Mouse (Mus musculus) liver, adult (tissue): ENCODE measurements around the gene Otud5.

Experiments used
- GATA4 ChIP-seq: IDR thresholded peaks from 2 replicates; pipeline ENCODE4 v1.6.1; 2014; ENCODE audit warnings: mild to moderate bottlenecking, low read length; ENCODE audit not compliant: insufficient replicate concordance

Otud5 gene

DNA sequence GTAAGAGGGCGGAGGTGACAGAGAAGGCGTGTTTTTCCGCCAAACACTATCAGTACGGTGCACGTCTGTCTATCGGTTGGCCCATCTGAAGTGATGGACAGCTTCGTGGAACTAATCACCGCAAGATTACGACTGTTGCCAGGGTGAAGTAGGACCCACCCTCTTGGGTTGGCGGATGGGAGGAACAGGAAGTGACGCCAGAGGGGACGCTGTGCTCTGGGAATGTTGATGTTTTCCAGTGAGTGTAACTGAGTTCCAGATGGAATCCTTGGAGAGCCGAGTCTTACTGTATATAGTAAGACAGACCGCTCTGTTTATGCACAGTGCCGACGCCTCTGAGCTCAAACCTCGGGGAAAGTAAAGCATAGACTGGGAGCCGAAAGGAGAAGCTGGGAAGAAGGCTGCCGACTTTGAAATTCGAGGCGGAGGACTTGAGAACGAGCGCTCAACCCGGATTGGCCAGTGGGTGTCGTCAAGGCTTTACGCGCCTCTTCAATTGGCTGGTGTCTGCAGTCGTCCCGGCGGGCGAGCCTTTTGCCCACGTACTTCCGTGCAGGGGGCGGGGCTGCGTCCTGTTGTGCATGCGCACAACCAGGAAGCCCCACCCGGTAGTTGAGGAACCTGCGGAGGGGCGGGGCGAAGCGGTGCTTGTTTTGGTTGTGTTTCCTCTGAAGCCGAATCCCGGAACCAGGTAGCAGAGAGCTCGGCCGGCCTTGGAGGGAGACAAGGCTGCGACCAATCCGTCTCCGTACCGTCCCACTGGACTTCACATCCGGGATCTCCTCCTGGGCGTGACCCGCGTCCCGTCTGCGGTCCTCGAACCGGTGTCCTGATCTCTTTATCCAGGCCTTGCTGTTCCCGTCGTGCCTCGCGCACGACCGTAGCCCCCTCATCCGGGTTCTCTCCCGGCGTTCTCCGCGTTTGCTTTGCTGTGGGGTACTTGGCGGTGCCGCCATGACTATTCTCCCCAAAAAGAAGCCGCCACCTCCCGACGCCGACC, at the start of gene Otud5:
Otud5 (plus strand) TSS at position 202 of the 1,000 bp plus-strand sequence.
- TF ChIP-seq GATA4, result peak; percentile 39; the same call in 1 of the 2 replicates

GRCm38 (mm10) chrX:7793361-7793760, 47.8 kb upstream of the Otud5 start:
- TF ChIP-seq GATA4, result no peak

GRCm38 (mm10) chrX:7795016-7795415, 46.1 kb upstream of the Otud5 start:
- TF ChIP-seq GATA4, result no peak

- TF ChIP-seq GATA4, result no peak
Observed at GRCm38 (mm10) chrX:7797327-7797726, 43.8 kb upstream of the Otud5 start.

- TF ChIP-seq GATA4, result no peak
Observed at GRCm38 (mm10) chrX:7821865-7822779, 19.0 kb upstream of the Otud5 start, which contains the start of gene Kcnd1. TSS of gene Kcnd1 (plus strand) at chrX:7822289.

DNA sequence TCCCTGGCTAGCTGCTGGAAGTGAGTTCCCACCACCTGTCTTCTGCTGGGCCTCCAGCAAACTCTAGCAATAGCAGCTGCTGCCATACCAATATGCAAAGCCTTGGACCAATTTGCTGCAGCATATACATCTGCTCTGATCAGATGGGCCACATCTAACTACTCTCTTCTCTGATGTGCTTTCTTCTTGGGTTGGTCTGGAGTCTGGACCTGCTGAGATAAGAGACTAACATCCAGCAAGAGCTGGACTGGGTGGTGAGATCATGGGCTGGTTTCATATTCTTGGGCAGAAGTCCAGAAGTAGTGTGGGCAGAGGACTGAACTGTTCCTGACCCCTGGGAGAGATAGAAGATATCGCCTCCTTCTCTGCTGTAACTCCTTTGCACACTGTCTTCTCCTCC, 4.0 kb upstream of the Otud5 start:
- no peak for TF ChIP-seq GATA4

GRCm38 (mm10) chrX:7840842-7841162, 362 bp upstream of the Otud5 start:
- TF ChIP-seq GATA4, result no peak

GRCm38 (mm10) chrX:7842318-7842717, 1.2 kb downstream of the Otud5 start:
- no peak for TF ChIP-seq GATA4

DNA sequence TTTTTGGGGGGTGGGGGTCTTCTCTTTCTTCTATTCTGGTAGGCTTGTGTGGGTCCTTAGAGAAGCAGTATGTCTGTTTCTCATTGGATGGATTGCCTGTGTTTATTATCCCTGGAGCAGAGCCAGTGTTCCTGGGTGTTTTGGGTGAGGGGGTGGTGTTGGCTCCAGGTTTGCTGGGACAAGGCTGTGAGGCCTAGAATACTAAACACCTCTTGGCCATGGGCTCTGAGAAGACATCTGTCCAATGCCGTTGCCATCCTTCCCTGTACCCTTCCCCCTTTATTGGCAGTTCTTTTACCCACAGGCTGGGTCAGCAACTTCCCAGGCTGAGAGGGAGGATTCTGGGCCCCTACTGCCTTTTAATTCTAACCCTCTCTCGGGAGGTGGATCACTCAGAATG, 6.7 kb downstream of the Otud5 start:
- no peak for TF ChIP-seq GATA4

DNA sequence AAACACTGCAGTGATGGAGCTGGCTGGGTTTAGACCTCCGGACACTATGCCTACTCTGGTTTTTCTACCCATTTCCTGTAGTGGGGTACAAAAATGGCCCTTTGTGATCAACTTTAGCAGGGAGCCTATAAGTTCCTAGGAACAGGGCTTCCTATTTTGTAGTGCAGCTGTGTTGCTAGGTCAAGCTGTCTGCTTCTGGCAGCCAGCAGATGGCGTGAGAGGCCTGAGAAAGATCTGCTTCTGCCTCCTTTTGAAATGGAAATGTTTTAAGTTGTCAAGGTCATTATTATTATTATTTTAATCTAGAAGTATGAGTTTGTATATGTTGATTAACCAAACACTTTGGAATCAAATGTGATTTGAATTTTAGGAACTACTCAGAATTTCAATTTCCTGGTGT, 13.4 kb downstream of the Otud5 start:
- TF ChIP-seq GATA4, result no peak

GRCm38 (mm10) chrX:7859191-7859753, 18.1 kb downstream of the Otud5 start:
- TF ChIP-seq GATA4, result no peak

- TF ChIP-seq GATA4, result no peak
Observed at GRCm38 (mm10) chrX:7863181-7863580, 22.0 kb downstream of the Otud5 start.

DNA sequence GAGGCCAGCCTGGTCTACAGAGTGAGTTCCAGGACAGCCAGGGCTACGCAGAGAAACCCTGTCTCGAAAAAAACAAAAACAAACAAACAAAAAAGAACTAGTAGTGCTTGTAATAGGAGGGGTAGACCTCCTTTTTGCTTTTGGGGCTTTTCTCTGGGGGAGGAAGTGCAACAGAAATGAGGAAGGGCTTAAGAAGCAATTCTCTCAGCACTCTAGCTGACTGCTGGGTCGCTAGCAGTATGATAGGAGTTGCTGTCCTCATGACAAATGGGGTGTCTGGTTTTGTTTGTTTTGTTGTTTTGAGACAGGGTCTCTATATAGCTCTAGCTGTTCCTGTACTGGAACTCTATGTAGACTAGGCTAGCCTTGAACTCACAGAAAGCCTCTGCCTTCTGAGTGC, 23.4 kb downstream of the Otud5 start:
- no peak for TF ChIP-seq GATA4

DNA sequence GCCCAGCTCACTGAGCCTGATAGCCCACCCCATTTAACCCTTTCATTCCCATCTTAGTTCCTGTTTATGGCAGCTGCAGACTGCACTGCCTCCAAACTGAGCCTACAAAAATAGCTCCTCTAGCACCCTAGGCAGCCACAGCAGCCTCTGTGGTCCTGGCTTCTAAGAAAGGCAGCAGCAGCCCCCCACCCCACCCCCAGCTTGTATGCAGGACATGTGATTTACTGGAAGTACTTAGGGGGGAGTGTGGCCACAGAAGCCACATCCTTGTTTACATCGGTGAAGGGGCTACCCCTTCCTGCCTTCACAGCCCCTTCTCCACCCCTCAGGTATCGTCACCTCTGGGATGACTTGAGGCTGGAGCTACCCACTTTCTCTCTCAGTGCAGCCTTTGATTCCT, 24.2 kb downstream of the Otud5 start:
- no peak for TF ChIP-seq GATA4

GRCm38 (mm10) chrX:7865786-7866185, 24.6 kb downstream of the Otud5 start:
- no peak for TF ChIP-seq GATA4
